Mouse (Mus musculus): Measurements from ENCODE around the gene Kansl1. TPM values are rescaled to one million over a fixed set of nuclear protein-coding genes. Genes with fewer than 3 reads are reported as not detected.
A peak's percentile ranks its signal among the peaks of the same experiment; 100 is the strongest.
"Not testable (repeated sequence)": the region's sequence is repeated elsewhere in the genome, so short reads cannot be mapped to it uniquely, and the experiment has no call there.

Kansl1 gene
- polyA plus RNA-seq, 1 experiment from 2014 or later, result 28.2 TPM

- H3K4me1 ChIP-seq (ENCODE audit: control insufficient read depth, insufficient read depth, low read length), result peaks cover 7% of the 10 kb centered on the region
- H3K4me3 ChIP-seq (ENCODE audit: low read depth, low read length), result no peak overlapping the region
- no peak overlapping the region for H3K27ac ChIP-seq (ENCODE audit: low read length)
- H3K36me3 ChIP-seq (ENCODE audit: control insufficient read depth, insufficient read depth, low read length), result no peaks in the 10 kb centered on the region
- no peaks in the 10 kb centered on the region for H3K27me3 ChIP-seq (ENCODE audit: control insufficient read depth, insufficient read depth, low read depth, low read length)
- no peak overlapping the region for H3K4me2 ChIP-seq (ENCODE audit: low read length)
- ATAC-seq, result no peak
- H3K9me3 ChIP-seq (replicated peaks; ENCODE audit: control insufficient read depth, low read length, poor library complexity, severe bottlenecking), result no peaks in the 10 kb centered on the region
- H3K9ac ChIP-seq (ENCODE audit: low read depth, low read length), result no peak overlapping the region
Measured at GRCm38 (mm10) chr11:104461551-104461950, 7.1 kb downstream of the Kansl1 start.

GRCm38 (mm10) chr11:104459671-104460070 lies 9.0 kb downstream of the Kansl1 start:
- ATAC-seq, result no peak
- 97% methylated on average over 2 of the region's 2 CpGs for WGBS

GRCm38 (mm10) chr11:104458507-104458906 lies 10.2 kb downstream of the Kansl1 start:
- WGBS, result 78% methylated on average over 2 of the region's 2 CpGs
- no peaks in the 10 kb centered on the region for H3K9me3 ChIP-seq (replicated peaks; ENCODE audit: control insufficient read depth, low read length, poor library complexity, severe bottlenecking)
- no peak overlapping the region for H3K9ac ChIP-seq (ENCODE audit: low read depth, low read length)
- H3K36me3 ChIP-seq (ENCODE audit: control insufficient read depth, insufficient read depth, low read length), result no peaks in the 10 kb centered on the region
- no peak for ATAC-seq
- H3K27ac ChIP-seq (ENCODE audit: low read length), result no peak overlapping the region
- no peak overlapping the region for H3K4me3 ChIP-seq (ENCODE audit: low read depth, low read length)
- H3K27me3 ChIP-seq (ENCODE audit: control insufficient read depth, insufficient read depth, low read depth, low read length), result no peaks in the 10 kb centered on the region
- H3K4me1 ChIP-seq (ENCODE audit: control insufficient read depth, insufficient read depth, low read length), result 0 out of 2 replicates have a peak, but pooled peaks cover 3% of the 10 kb centered on the region
- no peak overlapping the region for H3K4me2 ChIP-seq (ENCODE audit: low read length)

More at GRCm38 (mm10) chr11:104459671-104460070, 9.0 kb downstream of the Kansl1 start:
- H3K27me3 ChIP-seq (ENCODE audit: control insufficient read depth, insufficient read depth, low read depth, low read length), result no peaks in the 10 kb centered on the region
- H3K4me1 ChIP-seq (ENCODE audit: control insufficient read depth, insufficient read depth, low read length), result peaks cover 6% of the 10 kb centered on the region; the same call in 1 of the 2 replicates
- no peak overlapping the region for H3K9ac ChIP-seq (ENCODE audit: low read depth, low read length)
- no peak overlapping the region for H3K4me2 ChIP-seq (ENCODE audit: low read length)
- H3K4me3 ChIP-seq (ENCODE audit: low read depth, low read length), result no peak overlapping the region
- H3K9me3 ChIP-seq (replicated peaks; ENCODE audit: control insufficient read depth, low read length, poor library complexity, severe bottlenecking), result no peaks in the 10 kb centered on the region
- H3K27ac ChIP-seq (ENCODE audit: low read length), result no peak overlapping the region
- no peaks in the 10 kb centered on the region for H3K36me3 ChIP-seq (ENCODE audit: control insufficient read depth, insufficient read depth, low read length)

GRCm38 (mm10) chr11:104452709-104453108 lies 16.0 kb downstream of the Kansl1 start:
- Histone ChIP-seq H3K4me3 (ENCODE audit: low read depth, low read length) (no peak overlapping the region), H3K36me3 (ENCODE audit: control insufficient read depth, insufficient read depth, low read length) (no peaks in the 10 kb centered on the region), H3K27ac (ENCODE audit: low read length) (no peak overlapping the region), H3K9me3 (replicated peaks; ENCODE audit: control insufficient read depth, low read length, poor library complexity, severe bottlenecking) (no peaks in the 10 kb centered on the region; the same call in 1 of the 2 replicates), H3K4me2 (ENCODE audit: low read length) (no peak overlapping the region), H3K9ac (ENCODE audit: low read depth, low read length) (no peak overlapping the region), H3K27me3 (ENCODE audit: control insufficient read depth, insufficient read depth, low read depth, low read length) (no peaks in the 10 kb centered on the region), H3K4me1 (ENCODE audit: control insufficient read depth, insufficient read depth, low read length) (no peaks in the 10 kb centered on the region)
- no peak for ATAC-seq
- WGBS, result 98% methylated on average over 1 of the region's 1 CpGs

GRCm38 (mm10) chr11:104451239-104451638 lies 17.4 kb downstream of the Kansl1 start:
- no peak for ATAC-seq
- Histone ChIP-seq H3K4me1 (ENCODE audit: control insufficient read depth, insufficient read depth, low read length) (no peaks in the 10 kb centered on the region), H3K27me3 (ENCODE audit: control insufficient read depth, insufficient read depth, low read depth, low read length) (no peaks in the 10 kb centered on the region), H3K27ac (ENCODE audit: low read length) (no peak overlapping the region), H3K9me3 (replicated peaks; ENCODE audit: control insufficient read depth, low read length, poor library complexity, severe bottlenecking) (no peaks in the 10 kb centered on the region; the same call in 1 of the 2 replicates), H3K9ac (ENCODE audit: low read depth, low read length) (no peak overlapping the region), H3K36me3 (ENCODE audit: control insufficient read depth, insufficient read depth, low read length) (no peaks in the 10 kb centered on the region), H3K4me2 (ENCODE audit: low read length) (no peak overlapping the region), H3K4me3 (ENCODE audit: low read depth, low read length) (no peak overlapping the region)
- WGBS, result 100% methylated on average over 1 of the region's 1 CpGs

- not testable (repeated sequence) for H3K9ac ChIP-seq (ENCODE audit: low read depth, low read length); H3K4me1 ChIP-seq (ENCODE audit: control insufficient read depth, insufficient read depth, low read length); ATAC-seq; H3K27me3 ChIP-seq (ENCODE audit: control insufficient read depth, insufficient read depth, low read depth, low read length); H3K9me3 ChIP-seq (replicated peaks; ENCODE audit: control insufficient read depth, low read length, poor library complexity, severe bottlenecking); H3K4me2 ChIP-seq (ENCODE audit: low read length); H3K4me3 ChIP-seq (ENCODE audit: low read depth, low read length); H3K36me3 ChIP-seq (ENCODE audit: control insufficient read depth, insufficient read depth, low read length); H3K27ac ChIP-seq (ENCODE audit: low read length)
- WGBS, result 39% methylated on average over 2 of the region's 2 CpGs
Measured at GRCm38 (mm10) chr11:104448499-104448898, 20.2 kb downstream of the Kansl1 start.

GRCm38 (mm10) chr11:104445538-104445937 lies 23.1 kb downstream of the Kansl1 start:
- Histone ChIP-seq H3K4me1 (ENCODE audit: control insufficient read depth, insufficient read depth, low read length) (peaks cover 8% of the 10 kb centered on the region), H3K4me3 (ENCODE audit: low read depth, low read length) (no peak overlapping the region), H3K27ac (ENCODE audit: low read length) (no peak overlapping the region), H3K9ac (ENCODE audit: low read depth, low read length) (no peak overlapping the region), H3K9me3 (replicated peaks; ENCODE audit: control insufficient read depth, low read length, poor library complexity, severe bottlenecking) (no peaks in the 10 kb centered on the region; the same call in 1 of the 2 replicates), H3K36me3 (ENCODE audit: control insufficient read depth, insufficient read depth, low read length) (no peaks in the 10 kb centered on the region), H3K27me3 (ENCODE audit: control insufficient read depth, insufficient read depth, low read depth, low read length) (no peaks in the 10 kb centered on the region), H3K4me2 (ENCODE audit: low read length) (no peak overlapping the region)
- 93% methylated on average over 2 of the region's 2 CpGs for WGBS
- ATAC-seq, result no peak

GRCm38 (mm10) chr11:104445044-104445443 lies 23.6 kb downstream of the Kansl1 start:
- Histone ChIP-seq H3K27ac (ENCODE audit: low read length) (no peak overlapping the region), H3K4me1 (ENCODE audit: control insufficient read depth, insufficient read depth, low read length) (peaks cover 9% of the 10 kb centered on the region), H3K9me3 (replicated peaks; ENCODE audit: control insufficient read depth, low read length, poor library complexity, severe bottlenecking) (no peaks in the 10 kb centered on the region; the same call in 1 of the 2 replicates), H3K27me3 (ENCODE audit: control insufficient read depth, insufficient read depth, low read depth, low read length) (no peaks in the 10 kb centered on the region), H3K4me2 (ENCODE audit: low read length) (no peak overlapping the region), H3K9ac (ENCODE audit: low read depth, low read length) (no peak overlapping the region), H3K4me3 (ENCODE audit: low read depth, low read length) (no peak overlapping the region), H3K36me3 (ENCODE audit: control insufficient read depth, insufficient read depth, low read length) (no peaks in the 10 kb centered on the region)
- no peak for ATAC-seq
- WGBS, result 93% methylated on average over 1 of the region's 1 CpGs

- Histone ChIP-seq H3K27ac (ENCODE audit: low read length) (no peak overlapping the region), H3K27me3 (ENCODE audit: control insufficient read depth, insufficient read depth, low read depth, low read length) (no peaks in the 10 kb centered on the region), H3K4me3 (ENCODE audit: low read depth, low read length) (peak overlapping the region; percentile 84), H3K36me3 (ENCODE audit: control insufficient read depth, insufficient read depth, low read length) (no peaks in the 10 kb centered on the region), H3K9ac (ENCODE audit: low read depth, low read length) (no peak overlapping the region), H3K4me2 (ENCODE audit: low read length) (peak overlapping the region; percentile 58), H3K9me3 (replicated peaks; ENCODE audit: control insufficient read depth, low read length, poor library complexity, severe bottlenecking) (no peaks in the 10 kb centered on the region), H3K4me1 (ENCODE audit: control insufficient read depth, insufficient read depth, low read length) (peaks cover 18% of the 10 kb centered on the region)
- no peak for ATAC-seq
- WGBS, result 40% methylated on average over 2 of the region's 2 CpGs
Measured at GRCm38 (mm10) chr11:104443359-104443758, 25.3 kb downstream of the Kansl1 start.

Measured in midbrain, embryonic 16.5 days (tissue).